Mouse (Mus musculus) megakaryocyte, embryonic 14.5 days (primary cell): ENCODE measurements around the gene Ms4a4d.

Source experiments
- FLI1 ChIP-seq: IDR thresholded peaks from 2 replicates; pipeline ENCODE4 v1.6.1; 2012; ENCODE audit warnings: low read length, inconsistent platforms, mixed read lengths
- GATA1 ChIP-seq: IDR thresholded peaks from 3 replicates; pipeline ENCODE4 v1.6.1; 2012; ENCODE audit warnings: mixed read lengths, low read length, inconsistent platforms, borderline replicate concordance

GRCm38 (mm10) chr19:11536593-11536992 lies at the start of gene Ms4a4d:
- no peak for TF ChIP-seq FLI1
- TF ChIP-seq GATA1, result no peak
